Mouse (Mus musculus) left cerebral cortex, adult 18-20 months (tissue): ENCODE measurements at regions not wholly inside any gene's neighbourhood (a gene's known extent, or its start where the extent isn't known, plus 50 kb on each side); places are given as distances from the start of the nearest gene placed in this dataset.

ENCODE experiments used
- DNase-seq, 2 experiments: peaks; one replicate each; pipeline ENCODE4 v3.0.0; 2021 to 2022; ENCODE audit warnings: low spot score in 2 of 2, mixed read lengths in 1 of 2

GRCm38 (mm10) chr12:51128274-51128673, 219.6 kb upstream of the G2e3 start:
- DNase-seq: no peak

GRCm38 (mm10) chr12:51118781-51119180, 229.1 kb upstream of the G2e3 start:
- DNase-seq: no peak

GRCm38 (mm10) chr12:51118021-51118694, 229.7 kb upstream of the G2e3 start:
- DNase-seq: peak; percentile 87 to 91

GRCm38 (mm10) chr12:51117436-51118020, 230.3 kb upstream of the G2e3 start:
- DNase-seq: no peak

GRCm38 (mm10) chr12:51111811-51112210, 236.1 kb upstream of the G2e3 start:
- DNase-seq: no peak

- peak in 1 of 2 experiments; percentile 5 for DNase-seq
Observed at GRCm38 (mm10) chr12:51108044-51108443, 239.8 kb upstream of the G2e3 start.

GRCm38 (mm10) chr12:51103541-51104042, 244.3 kb upstream of the G2e3 start:
- DNase-seq: no peak

GRCm38 (mm10) chr12:51101636-51102035, 246.2 kb upstream of the G2e3 start:
- DNase-seq: no peak

GRCm38 (mm10) chr12:51100868-51101267, 247.0 kb upstream of the G2e3 start:
- DNase-seq: peak; percentile 31 to 32

- peak in 1 of 2 experiments; percentile 22 for DNase-seq
Observed at GRCm38 (mm10) chr12:51095974-51096373, 251.9 kb upstream of the G2e3 start.

GRCm38 (mm10) chr12:51089324-51089723, 258.5 kb upstream of the G2e3 start:
- DNase-seq: no peak

- no peak for DNase-seq
Observed at GRCm38 (mm10) chr12:51081809-51082208, 266.1 kb upstream of the G2e3 start.

- DNase-seq: no peak
Observed at GRCm38 (mm10) chr12:51073503-51073902, 274.4 kb upstream of the G2e3 start.

- no peak for DNase-seq
Observed at GRCm38 (mm10) chr12:51060931-51061330, 286.9 kb upstream of the G2e3 start.

- DNase-seq: peak; percentile 22 to 46
Observed at GRCm38 (mm10) chr12:51058569-51058968, 289.3 kb upstream of the G2e3 start.

GRCm38 (mm10) chr12:51058104-51058503, 289.8 kb upstream of the G2e3 start:
- no peak for DNase-seq

GRCm38 (mm10) chr12:51047116-51047515, 300.7 kb upstream of the G2e3 start:
- no peak for DNase-seq

GRCm38 (mm10) chr12:51045437-51045836, 302.4 kb upstream of the G2e3 start:
- DNase-seq: no peak

- DNase-seq: no peak
Observed at GRCm38 (mm10) chr12:51045020-51045419, 302.8 kb upstream of the G2e3 start.

GRCm38 (mm10) chr12:51032193-51032592, 315.7 kb upstream of the G2e3 start:
- no peak for DNase-seq

- no peak for DNase-seq
Observed at GRCm38 (mm10) chr12:51028601-51029174, 319.2 kb upstream of the G2e3 start.

GRCm38 (mm10) chr12:51026046-51026445, 321.8 kb upstream of the G2e3 start:
- no peak for DNase-seq
